Mouse (Mus musculus): ENCODE data around the gene Zfp692. TPM values are rescaled to one million over a fixed set of nuclear protein-coding genes. Genes with fewer than 3 reads are reported as not detected.
"Not testable (repeated sequence)": the region's sequence is repeated elsewhere in the genome, so short reads cannot be mapped to it uniquely, and the experiment has no call there.

The Zfp692 gene
- polyA plus RNA-seq, 1 experiment: 12.1 TPM

GRCm38 (mm10) chr11:58303594-58303993, 3.3 kb upstream of the Zfp692 start:
- Histone ChIP-seq H3K4me3 (ENCODE audit: insufficient read depth, low read length) (peak overlapping the region; percentile 30; the same call in 1 of the 2 replicates), H3K4me1 (ENCODE audit: control insufficient read depth, insufficient read depth, low read length) (peaks cover 8% of the 10 kb centered on the region; the same call in 1 of the 2 replicates), H3K27ac (ENCODE audit: insufficient read depth, low read depth, low read length) (no peak overlapping the region)
- TF ChIP-seq POLR2A (IDR thresholded peaks at IDR 0.05; ENCODE audit: borderline replicate concordance, low read depth, low read length) (no peak), CTCF (IDR thresholded peaks at IDR 0.05; ENCODE audit: low read depth, low read length) (no peak)

- H3K27ac ChIP-seq (ENCODE audit: insufficient read depth, low read depth, low read length); H3K4me3 ChIP-seq (ENCODE audit: insufficient read depth, low read length); H3K4me1 ChIP-seq (ENCODE audit: control insufficient read depth, insufficient read depth, low read length): not testable (repeated sequence)
These were observed 1.6 kb upstream of the Zfp692 start for GRCm38 (mm10) chr11:58305299-58305698.

GRCm38 (mm10) chr11:58307411-58308080, 677 bp downstream of the Zfp692 start:
- Histone ChIP-seq H3K4me1 (ENCODE audit: control insufficient read depth, insufficient read depth, low read length) (peaks cover 8% of the 10 kb centered on the region; the same call in 1 of the 2 replicates), H3K27ac (ENCODE audit: insufficient read depth, low read depth, low read length) (peak overlapping the region; percentile 0; the same call in 1 of the 2 replicates), H3K4me3 (ENCODE audit: insufficient read depth, low read length) (peak overlapping the region; percentile 74)
- TF ChIP-seq CTCF (IDR thresholded peaks at IDR 0.05; ENCODE audit: low read depth, low read length) (0 out of 2 replicates have a peak, but pooled peaks have one; percentile 31), POLR2A (IDR thresholded peaks at IDR 0.05; ENCODE audit: borderline replicate concordance, low read depth, low read length) (no peak)

- TF ChIP-seq CTCF (IDR thresholded peaks at IDR 0.05; ENCODE audit: low read depth, low read length) (no peak), POLR2A (IDR thresholded peaks at IDR 0.05; ENCODE audit: borderline replicate concordance, low read depth, low read length) (no peak)
- H3K4me3 ChIP-seq (ENCODE audit: insufficient read depth, low read length): no peak overlapping the region
- H3K27ac ChIP-seq (ENCODE audit: insufficient read depth, low read depth, low read length): no peak overlapping the region
- H3K4me1 ChIP-seq (ENCODE audit: control insufficient read depth, insufficient read depth, low read length): peaks cover 5% of the 10 kb centered on the region; the same call in 1 of the 2 replicates
These were observed 1.8 kb downstream of the Zfp692 start for GRCm38 (mm10) chr11:58308661-58309060.

- TF ChIP-seq CTCF (IDR thresholded peaks at IDR 0.05; ENCODE audit: low read depth, low read length) (no peak), POLR2A (IDR thresholded peaks at IDR 0.05; ENCODE audit: borderline replicate concordance, low read depth, low read length) (no peak)
- no peak overlapping the region for H3K27ac ChIP-seq (ENCODE audit: insufficient read depth, low read depth, low read length)
- H3K4me3 ChIP-seq (ENCODE audit: insufficient read depth, low read length): no peak overlapping the region
- no peaks in the 10 kb centered on the region for H3K4me1 ChIP-seq (ENCODE audit: control insufficient read depth, insufficient read depth, low read length)
These were observed 7.2 kb downstream of the Zfp692 start for GRCm38 (mm10) chr11:58314069-58314468.

GRCm38 (mm10) chr11:58315536-58316168, 8.8 kb downstream of the Zfp692 start:
- TF ChIP-seq CTCF (IDR thresholded peaks at IDR 0.05; ENCODE audit: low read depth, low read length) (no peak), POLR2A (IDR thresholded peaks at IDR 0.05; ENCODE audit: borderline replicate concordance, low read depth, low read length) (no peak)
- Histone ChIP-seq H3K4me1 (ENCODE audit: control insufficient read depth, insufficient read depth, low read length) (peaks cover 5% of the 10 kb centered on the region), H3K27ac (ENCODE audit: insufficient read depth, low read depth, low read length) (no peak overlapping the region), H3K4me3 (ENCODE audit: insufficient read depth, low read length) (no peak overlapping the region)

- peaks cover 5% of the 10 kb centered on the region for H3K4me1 ChIP-seq (ENCODE audit: control insufficient read depth, insufficient read depth, low read length)
These were observed 9.5 kb downstream of the Zfp692 start for GRCm38 (mm10) chr11:58316344-58316743.

GRCm38 (mm10) chr11:58316768-58317390, 10.0 kb downstream of the Zfp692 start:
- no peak overlapping the region for H3K27ac ChIP-seq (ENCODE audit: insufficient read depth, low read depth, low read length)
- TF ChIP-seq CTCF (IDR thresholded peaks at IDR 0.05; ENCODE audit: low read depth, low read length) (no peak), POLR2A (IDR thresholded peaks at IDR 0.05; ENCODE audit: borderline replicate concordance, low read depth, low read length) (no peak)
- peaks cover 8% of the 10 kb centered on the region for H3K4me1 ChIP-seq (ENCODE audit: control insufficient read depth, insufficient read depth, low read length)
- no peak overlapping the region for H3K4me3 ChIP-seq (ENCODE audit: insufficient read depth, low read length)

More at GRCm38 (mm10) chr11:58316344-58316743, 9.5 kb downstream of the Zfp692 start:
- TF ChIP-seq POLR2A (IDR thresholded peaks at IDR 0.05; ENCODE audit: borderline replicate concordance, low read depth, low read length) (no peak), CTCF (IDR thresholded peaks at IDR 0.05; ENCODE audit: low read depth, low read length) (no peak)
- no peak overlapping the region for H3K27ac ChIP-seq (ENCODE audit: insufficient read depth, low read depth, low read length)
- H3K4me3 ChIP-seq (ENCODE audit: insufficient read depth, low read length): no peak overlapping the region

GRCm38 (mm10) chr11:58322824-58323569, 16.1 kb downstream of the Zfp692 start:
- Histone ChIP-seq H3K27ac (ENCODE audit: insufficient read depth, low read depth, low read length) (peak overlapping the region; percentile 74), H3K4me1 (ENCODE audit: control insufficient read depth, insufficient read depth, low read length) (peaks cover 19% of the 10 kb centered on the region), H3K4me3 (ENCODE audit: insufficient read depth, low read length) (peak overlapping the region; percentile 74)
- TF ChIP-seq CTCF (IDR thresholded peaks at IDR 0.05; ENCODE audit: low read depth, low read length) (no peak), POLR2A (IDR thresholded peaks at IDR 0.05; ENCODE audit: borderline replicate concordance, low read depth, low read length) (no peak)
